Mouse (Mus musculus) lung, postnatal 0 days (tissue): ENCODE results near the gene Fggy.

Experiments used
- CTCF ChIP-seq: IDR thresholded peaks from 2 replicates; pipeline ENCODE4 v1.5.1; 2016; ENCODE audit warnings: antibody characterized with exemption, mild to moderate bottlenecking
- EP300 ChIP-seq: IDR thresholded peaks from 2 replicates; pipeline ENCODE4 v1.6.1; 2016; ENCODE audit warnings: antibody characterized with exemption, mild to moderate bottlenecking, control low read depth

- TF ChIP-seq EP300: no peak
- TF ChIP-seq CTCF: no peak
These were observed 36.7 kb upstream of the Fggy start for GRCm38 (mm10) chr4:95520643-95521032.
